Mouse (Mus musculus) layer of hippocampus, adult 9-10 months (tissue): ENCODE measurements at regions not wholly inside any gene's neighbourhood (a gene's known extent, or its start where the extent isn't known, plus 50 kb on each side); places are given as distances from the start of the nearest gene placed in this dataset.
"Not testable (repeated sequence)": the region's sequence is repeated elsewhere in the genome, so short reads cannot be mapped to it uniquely, and the experiment has no call there.

ENCODE experiments used
- DNase-seq: peaks from one replicate; pipeline ENCODE4 v3.0.0; 2022; ENCODE audit warnings: low spot score

- DNase-seq, result no peak
Measured at GRCm38 (mm10) chr12:16374331-16374996, 236.3 kb downstream of the Lpin1 start.

GRCm38 (mm10) chr12:16370061-16370460 lies 240.7 kb downstream of the Lpin1 start:
- no peak for DNase-seq

GRCm38 (mm10) chr12:16362341-16362740 lies 248.4 kb downstream of the Lpin1 start:
- no peak for DNase-seq

DNA sequence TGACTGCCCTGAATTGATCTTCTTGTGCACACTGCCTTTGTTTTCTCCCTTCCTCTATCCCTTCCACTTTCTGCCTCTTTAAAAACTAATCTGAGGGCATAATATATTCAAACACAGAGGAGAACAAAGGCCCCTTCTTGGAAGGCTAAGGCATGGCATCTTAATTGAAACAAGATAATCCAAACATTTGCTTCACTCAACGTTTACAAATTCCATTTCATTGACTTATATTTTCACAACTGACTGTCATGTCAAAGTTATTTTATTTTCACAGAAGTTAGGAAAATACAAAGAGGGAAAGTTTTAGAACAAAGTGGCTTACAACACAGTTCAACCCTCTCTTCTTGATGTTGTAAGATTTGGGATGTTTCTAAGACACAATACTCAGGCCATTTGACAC lies 251.9 kb downstream of the Lpin1 start:
- DNase-seq, result no peak

DNA sequence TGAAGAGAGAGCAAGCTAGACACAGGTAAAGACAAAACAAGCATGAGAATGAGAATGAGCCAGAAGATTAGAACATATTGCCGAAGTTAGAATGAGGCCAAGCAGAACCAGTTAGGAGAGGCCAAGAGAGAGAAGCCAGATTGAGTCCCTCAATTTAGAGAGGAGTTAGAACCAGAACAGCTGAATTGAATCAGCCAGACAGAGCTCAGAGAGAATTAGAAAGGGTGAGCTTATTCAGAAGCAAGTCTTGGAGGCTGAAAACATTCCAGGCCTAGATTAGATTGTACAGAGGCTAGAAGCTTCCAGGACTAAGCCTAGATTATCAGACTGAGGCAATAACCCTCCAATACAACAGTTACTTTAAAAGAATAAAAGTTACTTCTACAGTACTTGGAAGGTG lies 256.1 kb downstream of the Lpin1 start:
- DNase-seq, result no peak

GRCm38 (mm10) chr12:16351751-16352150 lies 259.0 kb downstream of the Lpin1 start:
- DNase-seq, result no peak

DNA sequence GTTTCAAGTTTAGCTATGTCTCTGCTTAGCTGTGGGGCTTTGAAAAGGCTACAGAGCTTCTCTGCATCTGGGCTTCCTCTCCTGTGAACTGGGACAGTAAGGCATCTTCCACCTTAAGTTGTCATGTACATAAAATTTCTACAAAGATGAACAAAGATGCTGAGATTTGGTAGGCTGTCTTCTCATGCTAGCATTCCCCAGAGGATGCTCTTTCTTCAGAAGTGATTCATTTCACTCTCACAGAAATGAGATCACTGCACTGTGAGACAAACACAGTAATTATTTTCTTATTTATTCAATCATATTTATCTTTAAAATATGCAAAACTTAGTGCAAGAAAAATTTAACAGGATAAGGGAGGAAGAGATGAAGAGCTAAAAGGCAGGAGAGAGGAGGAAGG lies 261.5 kb downstream of the Lpin1 start:
- no peak for DNase-seq

DNA sequence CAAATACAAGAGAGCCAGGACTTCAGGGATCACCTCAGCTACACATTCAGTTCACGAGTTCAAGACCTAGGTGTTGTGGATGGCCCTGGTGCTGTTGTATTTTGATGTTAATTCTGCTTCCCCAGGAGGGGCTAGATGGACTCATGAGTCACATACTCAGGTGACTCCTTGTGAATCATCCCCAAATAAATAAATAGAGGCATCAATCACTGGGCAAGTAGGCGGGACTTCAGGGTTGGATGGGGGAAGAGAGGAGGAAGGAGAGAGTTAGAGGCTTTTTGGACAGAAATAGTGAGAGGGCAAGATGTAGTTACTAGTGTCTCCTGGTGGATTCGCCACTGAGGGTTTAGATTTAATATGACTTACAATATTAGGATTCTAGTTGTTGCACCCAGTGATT lies 266.7 kb downstream of the Lpin1 start:
- DNase-seq, result no peak

DNA sequence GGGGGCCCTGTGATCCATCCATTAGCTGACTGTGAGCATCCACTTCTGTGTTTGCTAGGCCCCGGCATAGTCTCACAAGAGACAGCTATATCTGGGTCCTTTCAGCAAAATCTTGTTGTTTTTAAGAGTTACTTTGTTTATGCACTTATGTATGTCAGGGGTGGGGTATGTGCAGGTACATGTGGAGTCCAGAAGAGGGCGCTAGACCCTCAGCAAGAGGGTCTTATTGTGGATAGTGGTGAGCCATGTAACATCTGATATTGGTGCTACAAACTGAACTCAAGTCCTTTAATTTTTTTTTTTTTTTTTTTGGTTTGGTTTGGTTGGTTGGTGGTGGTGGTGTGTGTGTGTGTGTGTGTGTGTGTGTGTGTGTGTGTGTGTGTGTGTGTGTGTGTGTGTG lies 268.7 kb downstream of the Lpin1 start:
- not testable (repeated sequence) for DNase-seq

GRCm38 (mm10) chr12:16331456-16331855 lies 279.3 kb downstream of the Lpin1 start:
- no peak for DNase-seq

DNA sequence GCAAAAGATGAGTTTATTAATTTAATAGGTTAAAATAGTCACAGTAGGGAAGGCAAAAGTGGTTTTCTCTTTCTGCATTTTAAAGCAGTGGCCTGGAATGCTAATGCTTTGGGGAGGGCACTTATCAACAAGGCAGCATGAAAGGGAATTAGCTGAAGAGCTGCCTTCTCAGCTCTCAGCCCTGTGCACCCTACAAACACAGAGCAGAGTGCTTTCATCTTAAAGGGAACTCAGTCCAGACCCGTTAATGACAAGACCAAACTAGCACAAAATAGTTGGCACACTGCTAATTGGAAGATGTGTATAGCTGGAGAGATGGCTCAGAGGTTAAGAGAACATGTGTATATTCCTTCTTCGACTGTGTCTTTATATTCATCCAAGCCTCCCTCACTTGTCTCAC lies 281.6 kb downstream of the Lpin1 start:
- DNase-seq, result no peak

DNA sequence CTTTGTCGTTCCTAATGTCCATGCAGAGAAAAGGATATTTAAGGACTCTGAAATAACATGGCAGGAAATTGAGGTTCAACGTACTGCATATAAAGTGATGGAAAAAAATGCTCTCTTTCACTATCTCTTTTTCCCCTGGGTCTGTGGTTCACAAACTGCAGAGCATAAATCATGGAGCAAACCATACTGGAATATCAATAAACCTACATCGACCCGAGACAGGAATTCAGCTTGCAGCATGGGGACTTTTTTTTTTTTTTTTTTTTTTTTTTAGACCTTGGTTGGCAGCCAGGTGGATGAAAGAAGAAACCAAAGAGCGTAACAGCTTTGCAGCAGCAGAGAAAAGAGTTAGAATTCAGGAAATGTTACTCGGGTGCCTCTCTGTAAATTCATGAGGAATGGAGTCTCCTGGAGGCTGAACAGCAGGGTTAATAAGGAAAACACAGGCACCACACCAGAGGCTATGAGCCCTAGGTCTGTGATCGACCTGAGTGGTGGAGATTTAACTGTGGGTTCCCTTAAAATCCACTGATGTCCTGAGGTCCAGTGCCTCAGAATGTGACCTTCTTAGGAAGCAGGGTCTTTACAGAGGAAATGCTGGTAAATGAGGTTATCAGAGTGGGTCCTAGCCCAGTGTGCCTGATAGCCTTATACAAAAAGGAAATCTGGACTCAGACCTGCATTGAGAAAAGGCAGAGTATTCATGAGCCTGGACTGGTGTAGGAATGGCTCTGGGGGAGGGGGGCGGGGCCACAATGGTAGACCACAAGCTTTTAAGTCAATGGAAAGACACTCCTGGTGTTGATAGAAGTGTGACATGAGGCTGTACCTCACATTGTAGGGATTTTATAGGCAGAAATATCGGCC lies 290.0 kb downstream of the Lpin1 start:
- DNase-seq, result no peak

- DNase-seq, result no peak
Measured at GRCm38 (mm10) chr12:16308101-16308500, 302.7 kb downstream of the Lpin1 start.

- DNase-seq, result no peak
Measured at GRCm38 (mm10) chr12:16304701-16305377, 305.9 kb downstream of the Lpin1 start.

DNA sequence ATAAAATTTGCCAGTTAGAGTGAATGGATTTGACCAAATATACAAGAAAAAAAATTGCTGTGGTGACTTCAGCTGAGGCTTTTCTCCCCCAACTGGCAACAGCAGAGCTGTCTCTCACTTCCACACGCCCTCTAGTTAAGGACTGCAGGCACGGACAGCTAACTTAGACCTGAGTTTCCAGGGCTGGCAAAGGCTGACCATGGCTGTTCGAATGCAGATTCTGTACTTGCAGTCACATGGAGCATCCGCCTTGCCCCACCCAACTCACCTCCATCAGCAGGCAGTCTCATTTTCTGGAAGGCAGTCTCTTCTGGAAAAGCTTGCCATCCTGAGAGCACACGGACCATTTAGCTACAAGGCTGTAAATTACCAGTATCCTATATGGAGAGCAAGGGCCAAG lies 325.7 kb downstream of the Lpin1 start:
- no peak for DNase-seq

- DNase-seq, result peak; percentile 31
Measured at GRCm38 (mm10) chr12:16279146-16279545, 331.6 kb downstream of the Lpin1 start.

DNA sequence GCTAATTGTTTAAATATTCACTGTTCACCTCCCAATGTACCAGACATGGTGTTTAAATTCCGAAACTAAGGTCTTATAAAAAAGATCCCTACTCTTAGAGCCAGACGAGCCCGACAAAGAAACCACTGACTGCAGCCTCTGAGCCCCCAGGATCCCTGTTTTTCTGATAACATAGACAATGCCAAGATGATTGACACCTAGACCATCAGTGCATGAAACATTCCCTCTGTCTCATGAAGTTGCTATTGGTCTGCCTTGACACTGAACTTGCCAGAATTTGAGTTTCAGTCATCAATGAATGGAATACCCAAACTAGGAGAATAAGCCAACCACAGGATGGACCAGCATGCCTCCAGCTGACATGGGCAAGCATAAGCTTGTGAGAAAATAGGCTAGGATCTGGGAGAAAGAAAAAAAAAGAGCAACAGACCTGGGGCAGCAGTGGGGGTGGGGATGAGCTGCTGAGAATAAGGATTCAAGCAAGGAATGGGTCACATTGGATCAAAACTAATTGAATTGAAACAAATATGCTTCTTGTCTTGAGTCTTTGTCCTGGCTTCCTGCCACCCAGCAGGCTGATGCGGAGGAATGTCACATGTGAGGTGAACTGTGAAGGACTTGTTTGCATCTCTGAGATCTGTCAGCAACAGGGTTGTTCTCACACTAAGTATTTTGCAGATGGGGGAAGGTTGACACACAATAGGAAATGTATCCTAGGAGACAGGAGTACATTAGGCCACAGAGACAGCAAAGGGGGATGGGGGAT lies 333.0 kb downstream of the Lpin1 start:
- DNase-seq, result no peak

DNA sequence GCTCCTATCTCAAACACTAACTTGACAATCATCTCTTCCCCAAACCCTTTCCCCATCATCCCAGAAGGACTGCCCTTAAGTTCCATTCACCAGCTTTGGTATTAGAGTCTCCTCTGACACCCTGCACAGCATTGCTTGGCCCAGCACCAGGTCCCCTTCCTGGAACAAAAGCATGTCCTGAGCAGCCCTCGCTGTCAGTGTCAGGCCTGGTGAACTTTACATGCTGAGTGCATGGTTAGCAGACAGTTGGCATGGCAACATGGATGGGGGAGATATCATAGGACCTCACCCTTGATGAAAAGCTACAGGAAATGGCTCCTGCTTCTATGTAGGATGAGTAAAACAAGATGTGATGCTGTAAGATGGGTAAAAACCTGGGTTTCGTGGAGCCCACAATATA lies 333.6 kb downstream of the Lpin1 start:
- no peak for DNase-seq

- DNase-seq, result no peak
Measured at GRCm38 (mm10) chr12:16276301-16276700, 334.5 kb downstream of the Lpin1 start.

DNA sequence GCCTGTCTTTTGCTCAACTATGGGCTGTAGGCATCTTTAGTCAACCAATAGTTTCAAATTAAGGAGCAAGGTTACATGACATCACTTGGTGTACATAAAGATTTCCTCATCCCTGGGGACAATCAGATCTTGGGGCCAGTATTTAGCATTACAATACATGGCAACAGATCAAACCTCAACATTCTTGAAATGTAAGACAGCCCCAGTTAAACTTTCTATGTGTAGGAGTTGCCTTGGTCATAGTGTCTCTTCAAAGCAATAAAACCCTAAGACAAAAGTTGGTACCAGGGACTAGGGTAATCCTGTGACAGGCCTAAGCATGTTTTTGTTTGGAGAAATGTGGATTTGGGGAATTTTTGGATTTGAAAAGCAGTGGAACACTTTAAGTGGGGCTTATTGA lies 338.3 kb downstream of the Lpin1 start:
- DNase-seq, result no peak

DNA sequence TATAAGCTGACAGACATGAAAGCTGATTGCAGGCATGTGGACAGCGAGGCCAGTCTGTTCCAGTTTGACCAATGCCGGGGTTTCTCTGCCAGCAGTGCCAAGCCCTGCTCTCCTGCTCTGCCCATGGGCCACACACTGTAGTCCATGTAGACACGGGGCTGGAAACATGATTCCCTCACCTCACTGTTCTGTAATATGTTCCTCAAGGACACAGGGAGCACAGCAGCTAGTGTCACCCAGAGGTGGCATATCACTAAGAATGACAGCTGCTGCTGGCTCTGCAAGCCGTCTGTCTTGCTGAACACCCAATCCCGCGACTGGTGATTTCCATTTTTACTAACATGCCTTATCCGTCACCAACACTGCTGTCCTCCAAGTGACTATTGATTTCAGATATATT lies 339.9 kb downstream of the Lpin1 start:
- DNase-seq, result no peak

DNA sequence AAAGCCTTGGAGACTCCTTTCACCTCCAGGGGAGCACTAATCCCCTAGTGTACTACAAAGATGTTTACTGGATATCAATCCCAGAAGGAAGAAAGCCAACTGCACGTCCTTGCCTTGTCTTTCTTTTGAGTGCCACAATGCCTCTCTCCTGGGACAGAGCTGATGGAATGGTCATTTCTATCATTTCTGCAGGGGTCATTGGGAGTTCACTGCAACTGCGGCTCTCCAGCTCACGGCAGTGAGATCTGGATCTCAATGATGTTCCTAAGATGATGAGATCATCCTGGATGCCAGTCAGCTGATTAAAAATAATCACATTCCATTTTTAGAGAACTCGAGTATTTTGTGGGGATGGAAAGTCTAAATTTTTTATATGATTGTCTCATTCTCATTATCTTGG lies 341.1 kb downstream of the Lpin1 start:
- DNase-seq, result no peak
